In the genomic region with DNA sequence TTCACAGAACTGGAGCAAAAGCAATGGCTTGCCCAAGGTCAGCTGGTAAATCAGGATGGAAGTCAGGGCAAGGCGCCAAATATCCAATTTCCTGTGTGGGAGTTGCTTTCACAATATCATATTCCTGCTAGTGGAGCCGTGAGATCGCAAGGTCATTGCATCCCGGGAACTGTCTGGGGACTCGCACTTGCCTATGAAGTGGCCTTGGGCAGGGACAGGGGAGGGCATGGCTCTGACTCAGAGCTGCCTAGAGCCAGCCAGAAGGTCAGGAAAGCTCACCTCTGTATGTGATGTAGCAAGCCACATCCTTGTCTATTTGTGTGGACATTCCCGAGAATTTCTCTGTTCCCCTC, we compare ENCODE assay signal across 9 mouse cellular contexts. TPM values are rescaled to one million over a fixed set of nuclear protein-coding genes. Genes with fewer than 3 reads are reported as not detected.
DNase-seq lines count a peak whose midpoint lies in the region; ATAC-seq and TF ChIP-seq lines count a peak whose summit lies in the region.
"Had no signal": no experiment of that assay in that cellular context is flagged by ENCODE, and none has a peak within 500 bp of the region (broad histone marks: within the 10 kb centered on the region; RNA-seq: fewer than 3 reads in every experiment).

No protein-coding gene starts in this region.

- peak; percentile 85 for ATAC-seq in Patski
- 0 out of 2 replicates have a peak, but pooled peaks have one; percentile 43 for ATAC-seq in heart, embryonic 15.5 days (replicated peaks; ENCODE audit: insufficient number of reproducible peaks, insufficient read depth, low FRiP score, low read depth)
- ATAC-seq in limb, embryonic 15.5 days (ENCODE audit: insufficient number of reproducible peaks, low FRiP score, low TSS enrichment, low read depth), result 0 out of 2 replicates have a peak, but pooled peaks have one; percentile 48
- no peak for ATAC-seq in activated CD4-positive, CD25-positive, alpha-beta regulatory T cell, adult 4 months
- no peak for ATAC-seq in frontal cortex, adult (ENCODE audit: low TSS enrichment)
- no peak for ATAC-seq in hindbrain, embryonic 11.5 days (ENCODE audit: low FRiP score)

- H3K4me3 ChIP-seq in heart, embryonic 15.5 days, result no peak overlapping the region
- H3K4me3 ChIP-seq in limb, embryonic 15.5 days, result no peak overlapping the region
- H3K4me3 ChIP-seq in hindbrain, embryonic 11.5 days (ENCODE audit: low read depth, low read length), result no peak overlapping the region

- no peaks in the 10 kb centered on the region for H3K27me3 ChIP-seq in Patski
- H3K27me3 ChIP-seq in heart, embryonic 15.5 days, result no peaks in the 10 kb centered on the region
- no peaks in the 10 kb centered on the region for H3K27me3 ChIP-seq in limb, embryonic 15.5 days
- no peaks in the 10 kb centered on the region for H3K27me3 ChIP-seq in hindbrain, embryonic 11.5 days (ENCODE audit: control insufficient read depth, insufficient read depth, low read length)

- POLR2A ChIA-PET in Patski (lab: Charles Lee), result interaction anchor here (0.7 to 1.1 kb wide), 3 partner anchors 9 to 60 kb away, joined by 3 read pairs; a partner anchor contains a TSS

- peaks cover 10% of the 10 kb centered on the region for H3K4me1 ChIP-seq in heart, embryonic 15.5 days (replicated peaks)
- 0 out of 2 replicates have a peak, but pooled peaks cover 3% of the 10 kb centered on the region for H3K4me1 ChIP-seq in limb, embryonic 15.5 days
- H3K4me1 ChIP-seq in hindbrain, embryonic 11.5 days (replicated peaks; ENCODE audit: control insufficient read depth, insufficient read depth, low read length), result no peaks in the 10 kb centered on the region

- H3K4me2 ChIP-seq in heart, embryonic 15.5 days, result no peak overlapping the region
- H3K4me2 ChIP-seq in limb, embryonic 15.5 days, result no peak overlapping the region
- H3K4me2 ChIP-seq in hindbrain, embryonic 11.5 days (replicated peaks; ENCODE audit: low read depth, low read length), result no peak overlapping the region

- H3K27ac ChIP-seq in heart, embryonic 15.5 days, result no peak overlapping the region
- no peak overlapping the region for H3K27ac ChIP-seq in limb, embryonic 15.5 days
- H3K27ac ChIP-seq in hindbrain, embryonic 11.5 days (ENCODE audit: low read depth, low read length), result no peak overlapping the region
- H3K27ac ChIP-seq: macrophage had no signal

- no peak for DNase-seq in Patski (ENCODE audit: low read depth, low spot score)
- peak; percentile 93 for DNase-seq in adrenal gland, postnatal 14 days
- peak; percentile 23 to 35 for DNase-seq in spleen, postnatal 36 days (ENCODE audit: low spot score in 2 of 2)
- no peak for DNase-seq in hindbrain, embryonic 11.5 days (ENCODE audit: low spot score)

- CTCF ChIA-PET in Patski (lab: Charles Lee), result interaction anchor here (1.5 to 2.3 kb wide), 3 partner anchors 16 to 29 kb away, joined by 4 to 8 read pairs (median 6); no protein-coding TSS in a partner anchor

- no peak overlapping the region for H3K9ac ChIP-seq in heart, embryonic 15.5 days
- no peak overlapping the region for H3K9ac ChIP-seq in limb, embryonic 15.5 days
- no peak overlapping the region for H3K9ac ChIP-seq in hindbrain, embryonic 11.5 days (ENCODE audit: low read depth, low read length)

- TF ChIP-seq CTCF in Patski (IDR thresholded peaks at IDR 0.05), result no peak

- 25% methylated on average over 6 of the region's 6 CpGs for WGBS in heart, embryonic 15.5 days
- WGBS in limb, embryonic 15.5 days, result 35% methylated on average over 6 of the region's 6 CpGs
- 71% methylated on average over 6 of the region's 6 CpGs for WGBS in hindbrain, embryonic 11.5 days

- no peaks in the 10 kb centered on the region for H3K36me3 ChIP-seq in heart, embryonic 15.5 days
- H3K36me3 ChIP-seq in limb, embryonic 15.5 days, result no peaks in the 10 kb centered on the region
- no peaks in the 10 kb centered on the region for H3K36me3 ChIP-seq in hindbrain, embryonic 11.5 days (ENCODE audit: control insufficient read depth, insufficient read depth, low read length)

- in situ Hi-C loops in Patski (cut with MboI; ENCODE audit: low pct_unique_long_range_greater_than_20kb), result no loop called here

- no peaks in the 10 kb centered on the region for H3K9me3 ChIP-seq in heart, embryonic 15.5 days (replicated peaks)
- H3K9me3 ChIP-seq in limb, embryonic 15.5 days, result no peaks in the 10 kb centered on the region
- no peaks in the 10 kb centered on the region for H3K9me3 ChIP-seq in hindbrain, embryonic 11.5 days (ENCODE audit: control insufficient read depth, low read length)

RNA-seq across cellular contexts. Expression of a gene that starts 49.2 kb away (rescaled TPM):
- not detected for polyA plus RNA-seq in Patski (2021)
- not detected in 2 replicates for total RNA-seq in adrenal gland, postnatal 14 days (2021)
- not detected in 2 replicates for polyA plus RNA-seq in heart, embryonic 15.5 days (2015; fragmentation: Nextera tagmentation; extraction: Ambion mirVana)
- polyA plus RNA-seq in limb, embryonic 15.5 days (2015; fragmentation: Nextera tagmentation; extraction: Ambion mirVana), result 0.12 and 0.16 TPM in 2 replicates
- not detected for polyA plus RNA-seq in activated CD4-positive, CD25-positive, alpha-beta regulatory T cell, adult 4 months (2017; shearing (Covaris generic))
- not detected in 2 replicates for polyA plus RNA-seq in hindbrain, embryonic 11.5 days (2014; fragmentation: Nextera tagmentation; extraction: Ambion mirVana)
- polyA plus RNA-seq: macrophage had no signal

Comparison
In these comparisons a context has a peak if more than half of its experiments do, and no peak if none do; other contexts are left out.
1. ATAC-seq: peak in Patski (single experiment), heart, embryonic 15.5 days (single experiment) and limb, embryonic 15.5 days (single experiment); none in activated CD4-positive, CD25-positive, alpha-beta regulatory T cell, adult 4 months (single experiment), frontal cortex, adult (single experiment) and hindbrain, embryonic 11.5 days (single experiment).
2. DNase-seq: peak in adrenal gland, postnatal 14 days (single experiment) and spleen, postnatal 36 days (2 of 2); none in Patski (single experiment) and hindbrain, embryonic 11.5 days (single experiment).